Mouse (Mus musculus) urinary bladder, postnatal 25 days (tissue): Measurements from ENCODE around the gene Emid1.
"Not testable (repeated sequence)": the region's sequence is repeated elsewhere in the genome, so short reads cannot be mapped to it uniquely, and the experiment has no call there.

Experiments used
- DNase-seq: peaks from one replicate; pipeline ENCODE4 v3.0.0; 2022; ENCODE audit warnings: low spot score

Gene Emid1

GRCm38 (mm10) chr11:5103986-5104509 lies 48.0 kb downstream of the Emid1 start:
- DNase-seq: no peak

DNA sequence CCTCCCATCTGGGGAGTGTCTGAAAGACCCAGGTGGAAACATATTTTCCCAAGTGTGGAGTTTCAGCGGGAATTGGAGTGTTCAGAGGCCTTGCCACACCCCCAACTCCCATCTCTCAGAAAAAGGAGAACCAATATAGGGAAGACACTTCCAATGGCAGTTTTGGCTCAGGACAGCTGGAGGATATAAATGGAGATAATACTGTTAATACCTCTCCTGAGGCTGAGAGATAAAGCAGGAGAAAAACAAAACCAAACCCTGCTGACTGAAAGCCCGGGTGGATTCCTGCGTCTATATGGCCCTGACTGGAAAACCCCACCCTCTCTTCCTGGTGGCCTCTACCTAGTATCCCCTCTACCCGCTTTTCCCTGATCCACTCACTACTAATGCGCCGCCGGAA lies 49.7 kb downstream of the Emid1 start:
- no peak for DNase-seq

GRCm38 (mm10) chr11:5101641-5102040 lies 50.4 kb downstream of the Emid1 start:
- DNase-seq: no peak

DNA sequence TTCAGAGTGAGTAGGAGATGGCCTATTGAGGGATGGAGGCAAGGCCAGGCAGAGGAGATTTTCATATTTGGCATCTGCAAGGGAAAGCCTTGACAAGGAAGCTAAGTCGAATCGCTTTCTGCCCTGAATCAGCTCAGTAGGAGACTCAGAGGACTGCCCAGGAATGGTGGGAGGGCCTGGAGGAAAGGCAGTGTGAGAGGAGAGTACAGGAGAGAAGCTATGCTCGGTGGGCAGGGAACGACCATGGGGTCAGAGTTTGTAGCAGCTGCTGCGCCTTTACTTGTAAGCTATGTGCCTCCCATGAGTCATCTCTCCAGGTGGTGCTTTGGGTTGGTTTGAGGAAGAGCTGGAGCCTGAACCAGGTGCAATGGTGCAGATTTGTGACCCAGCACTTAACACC lies 51.3 kb downstream of the Emid1 start:
- no peak for DNase-seq

- DNase-seq: no peak
These were observed 51.8 kb downstream of the Emid1 start for GRCm38 (mm10) chr11:5100283-5100682.

DNA sequence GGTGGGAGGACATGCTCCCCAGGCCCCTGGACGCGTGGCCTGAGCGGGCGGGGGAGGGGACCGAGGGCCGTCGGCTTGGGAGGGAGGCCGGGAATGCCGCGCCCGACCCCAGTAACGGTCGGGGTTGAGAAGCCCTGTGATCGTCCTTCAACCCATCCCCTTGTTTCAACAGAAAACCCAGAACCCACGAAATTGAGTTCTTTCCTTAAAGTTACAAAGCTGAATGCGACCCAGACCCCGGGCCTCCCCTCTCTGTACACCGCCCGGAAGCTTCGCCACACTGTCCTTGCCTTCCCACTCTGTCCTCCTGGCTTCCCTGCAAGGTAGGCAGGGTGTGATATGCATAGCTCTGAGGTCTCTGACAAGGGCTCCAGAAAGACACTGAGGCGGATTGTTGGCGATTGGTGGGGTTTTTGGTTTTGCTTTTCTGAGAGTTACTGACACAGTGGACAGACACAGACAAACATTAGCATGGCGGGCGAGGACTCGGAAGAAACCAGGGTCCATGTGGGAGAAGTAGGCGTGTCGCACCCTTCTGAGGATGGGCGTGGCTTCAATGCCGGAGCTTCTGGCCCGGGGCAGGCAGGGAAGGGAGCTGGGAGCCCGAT lies 52.4 kb downstream of the Emid1 start:
- peak; percentile 76 for DNase-seq

DNA sequence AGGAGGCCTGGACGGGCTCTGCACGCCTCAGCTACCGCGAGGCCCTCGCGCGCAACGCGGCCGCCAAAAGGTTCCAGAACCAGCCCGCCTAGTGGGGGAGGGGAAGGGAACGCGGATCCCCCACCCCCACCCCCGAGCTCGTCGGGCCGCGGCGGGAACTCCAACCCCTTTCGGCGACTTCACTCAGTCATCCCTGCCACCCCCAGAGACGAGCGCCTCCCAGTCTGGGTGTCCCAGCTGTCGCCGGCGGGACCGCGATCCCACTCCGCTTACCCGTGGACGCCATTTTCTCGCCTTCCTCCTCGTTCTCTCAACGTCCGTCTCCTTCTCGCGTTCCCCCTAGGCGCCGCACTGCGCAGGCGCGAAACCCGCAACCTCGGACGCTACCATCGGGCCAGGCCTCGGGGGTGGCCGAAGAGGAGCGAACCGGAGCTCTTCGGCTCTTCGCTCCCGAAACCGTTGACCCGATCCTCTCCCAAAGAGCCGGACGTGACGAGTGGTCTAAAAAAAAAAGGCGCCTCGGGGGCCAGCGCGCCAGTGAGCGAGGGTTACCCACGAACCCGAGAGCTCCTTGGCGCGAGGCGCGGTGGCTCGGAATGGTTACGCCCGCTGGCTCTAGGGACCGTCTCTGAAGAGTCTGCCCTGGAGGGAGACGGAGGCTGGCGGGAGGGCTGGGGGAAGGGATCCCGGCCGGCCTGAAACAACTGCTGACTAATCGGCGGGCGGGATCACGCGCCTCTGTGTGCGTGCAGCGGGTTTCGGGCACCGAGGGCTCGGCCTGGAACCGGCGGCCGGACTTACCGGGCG lies 53.1 kb downstream of the Emid1 start, which contains the start of the genes Rhbdd3 and Ewsr1:
Gene Rhbdd3, plus strand, starts transcription at position 191 of the 807 bp plus-strand sequence.
Gene Ewsr1, minus strand, starts transcription at position 531 of the 807 bp plus-strand sequence.
- DNase-seq: peak; percentile 99

- peak; percentile 38 for DNase-seq
These were observed 53.9 kb downstream of the Emid1 start for GRCm38 (mm10) chr11:5098035-5098735.

GRCm38 (mm10) chr11:5096480-5097020 lies 55.5 kb downstream of the Emid1 start:
- DNase-seq: no peak

DNA sequence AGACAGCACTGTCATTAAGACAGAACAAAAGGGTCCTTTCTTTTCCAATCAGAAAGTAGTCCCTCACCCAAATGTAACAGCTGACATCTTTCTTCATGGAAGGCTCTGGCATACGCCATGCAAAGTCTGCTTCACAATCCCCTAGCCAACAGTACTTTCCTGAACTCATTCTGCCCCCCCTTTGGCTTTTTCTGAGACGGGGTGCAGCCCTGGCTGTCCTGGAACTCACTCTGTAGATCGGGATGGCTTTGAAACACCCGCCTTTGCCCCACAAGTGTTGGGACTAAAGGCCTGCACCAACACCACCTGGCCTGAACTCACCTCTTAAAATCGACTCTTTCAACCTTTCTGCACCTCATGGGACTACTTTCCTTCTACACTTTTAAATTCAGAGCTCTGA lies 56.2 kb downstream of the Emid1 start:
- DNase-seq: no peak

GRCm38 (mm10) chr11:5091706-5092105 lies 60.4 kb downstream of the Emid1 start:
- DNase-seq: no peak

GRCm38 (mm10) chr11:5089147-5089546 lies 62.9 kb downstream of the Emid1 start:
- no peak for DNase-seq

- not testable (repeated sequence) for DNase-seq
These were observed 75.2 kb downstream of the Emid1 start for GRCm38 (mm10) chr11:5076843-5077242.

GRCm38 (mm10) chr11:5075760-5076159 lies 76.3 kb downstream of the Emid1 start:
- no peak for DNase-seq

DNA sequence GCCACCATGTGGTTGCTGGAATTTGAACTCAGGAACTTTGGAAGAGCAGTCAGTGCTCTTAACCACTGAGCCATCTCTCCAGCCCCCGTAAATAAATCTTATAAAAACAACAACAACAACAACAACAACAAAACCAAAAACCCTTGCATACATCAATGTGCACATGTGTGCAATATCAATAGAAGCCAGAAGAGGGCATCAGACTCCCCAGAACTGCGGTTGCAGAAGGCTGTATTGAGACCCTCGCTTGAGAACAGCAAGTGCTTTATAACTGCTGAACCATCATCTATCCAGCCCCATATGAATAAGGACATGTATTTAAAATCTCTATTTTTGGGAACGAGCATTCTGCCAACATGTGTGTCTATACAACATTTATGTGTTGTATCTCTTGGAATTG lies 77.2 kb downstream of the Emid1 start:
- DNase-seq: no peak

DNA sequence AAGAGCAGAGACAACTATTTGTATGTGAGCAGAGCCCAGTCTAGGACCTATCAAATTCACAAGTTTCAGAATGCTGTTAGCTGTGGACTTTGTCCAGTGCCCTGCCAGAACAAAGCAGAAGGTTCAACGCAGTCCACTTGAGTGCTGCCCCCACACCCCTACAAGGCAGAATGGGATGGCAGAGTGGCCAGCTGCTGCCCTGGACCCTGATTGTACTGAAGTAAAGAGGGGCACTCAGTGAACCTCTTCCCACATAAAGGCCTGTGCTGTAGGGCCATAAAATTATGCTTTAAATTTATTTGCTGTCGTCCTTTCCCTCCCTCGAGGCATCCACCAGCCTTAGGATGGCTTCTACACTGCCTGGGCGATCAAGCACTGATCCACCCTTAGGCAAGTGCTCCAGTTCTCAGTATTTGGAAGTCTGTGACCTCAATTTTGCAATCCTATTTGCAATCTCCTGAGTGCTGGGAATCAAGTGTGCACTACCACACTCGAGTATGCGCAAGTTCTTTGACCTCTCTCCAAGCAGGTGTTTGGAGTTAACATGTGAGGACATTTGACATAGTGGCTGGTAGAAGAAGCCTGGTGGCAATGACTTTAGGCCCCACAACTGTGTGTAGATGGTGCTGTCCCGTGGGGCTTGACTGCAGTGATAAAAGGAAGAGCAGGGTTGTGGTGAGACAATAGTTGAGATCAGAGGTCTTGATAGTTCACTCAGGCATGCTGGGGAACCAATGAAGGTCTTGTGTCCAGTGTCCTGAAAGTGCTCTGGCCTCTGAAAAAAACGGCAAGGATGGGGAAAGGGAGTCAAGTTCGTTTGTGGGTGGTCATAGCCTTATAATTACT lies 83.7 kb downstream of the Emid1 start:
- no peak for DNase-seq

- DNase-seq: no peak
These were observed 85.0 kb downstream of the Emid1 start for GRCm38 (mm10) chr11:5067063-5067462.

DNA sequence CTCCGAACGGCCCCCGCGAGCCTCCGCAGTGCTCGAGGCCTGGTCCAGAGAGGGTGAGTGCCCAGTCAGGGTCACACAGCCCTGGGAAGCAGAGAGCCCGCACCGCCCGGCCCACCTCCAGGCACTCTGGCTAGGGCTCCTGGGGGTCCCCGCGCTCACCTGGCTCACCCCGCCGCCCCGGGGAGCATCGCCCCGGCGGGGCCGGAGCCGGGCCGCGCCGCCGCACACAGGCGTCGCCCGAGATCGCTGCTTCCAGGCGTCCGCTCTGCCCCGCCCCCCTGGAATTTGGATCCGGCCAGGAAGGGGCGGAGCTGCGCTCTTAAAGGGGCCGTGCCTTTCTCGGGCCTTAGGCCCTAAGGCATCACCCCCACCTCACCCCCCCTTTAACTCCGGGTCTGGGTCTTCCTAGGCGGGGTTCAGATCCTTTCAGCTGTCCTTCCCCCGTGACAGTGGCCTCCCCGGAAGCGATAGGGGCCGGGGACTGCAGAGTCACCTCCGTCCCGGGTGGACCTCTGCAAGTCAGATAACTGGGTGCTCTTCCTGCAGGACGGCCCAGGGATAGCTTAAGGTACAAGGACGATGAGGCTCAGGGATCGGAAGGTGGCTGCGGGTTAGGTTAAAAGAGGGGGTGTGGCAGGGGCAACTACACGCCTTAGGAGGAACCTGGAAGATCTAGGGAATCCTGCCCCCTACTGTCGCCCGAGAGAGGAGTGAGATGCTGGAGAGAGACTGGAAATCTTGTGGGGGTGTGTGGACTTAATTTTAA lies 86.8 kb downstream of the Emid1 start, which contains the start of gene Gas2l1:
Gene Gas2l1, minus strand, starts transcription at position 272 of the 766 bp plus-strand sequence.
- DNase-seq: peak; percentile 91

- DNase-seq: peak; percentile 25
These were observed 87.6 kb downstream of the Emid1 start for GRCm38 (mm10) chr11:5064282-5065055.
